Mouse (Mus musculus) brain, embryonic 18.5 days (tissue): ENCODE data around the gene Kel.

Source experiments
- DNase-seq: peaks from one replicate; pipeline ENCODE4 v3.0.0-alpha.2; 2012; ENCODE audit warnings: low read depth, low spot score

Gene Kel

DNA sequence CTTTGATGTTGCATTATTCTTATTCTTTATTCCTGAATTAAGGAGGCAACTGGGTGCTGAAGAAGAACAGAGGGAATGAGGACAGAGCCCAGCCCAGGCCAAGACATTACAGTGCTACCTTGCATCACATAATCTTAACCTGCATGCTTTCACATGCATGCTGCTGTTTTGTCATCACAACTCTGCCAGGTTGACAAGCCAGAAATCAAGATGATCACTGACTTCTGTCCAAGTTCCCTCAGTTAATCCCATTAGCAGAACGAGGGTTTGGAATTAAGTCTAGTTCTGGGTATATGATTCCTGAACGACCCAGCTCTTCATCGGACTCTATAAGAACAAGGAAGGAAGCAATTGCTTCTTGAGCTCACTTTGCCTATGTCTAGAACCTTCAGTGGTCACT lies 57.9 kb downstream of the Kel start:
- DNase-seq: no peak

GRCm38 (mm10) chr6:41643227-41643626 lies 60.9 kb downstream of the Kel start:
- DNase-seq: no peak

- DNase-seq: no peak
Measured at GRCm38 (mm10) chr6:41642765-41643164, 61.4 kb downstream of the Kel start.

GRCm38 (mm10) chr6:41641173-41641866 lies 62.8 kb downstream of the Kel start:
- DNase-seq: no peak

- DNase-seq: no peak
Measured at GRCm38 (mm10) chr6:41640449-41640848, 63.7 kb downstream of the Kel start.

DNA sequence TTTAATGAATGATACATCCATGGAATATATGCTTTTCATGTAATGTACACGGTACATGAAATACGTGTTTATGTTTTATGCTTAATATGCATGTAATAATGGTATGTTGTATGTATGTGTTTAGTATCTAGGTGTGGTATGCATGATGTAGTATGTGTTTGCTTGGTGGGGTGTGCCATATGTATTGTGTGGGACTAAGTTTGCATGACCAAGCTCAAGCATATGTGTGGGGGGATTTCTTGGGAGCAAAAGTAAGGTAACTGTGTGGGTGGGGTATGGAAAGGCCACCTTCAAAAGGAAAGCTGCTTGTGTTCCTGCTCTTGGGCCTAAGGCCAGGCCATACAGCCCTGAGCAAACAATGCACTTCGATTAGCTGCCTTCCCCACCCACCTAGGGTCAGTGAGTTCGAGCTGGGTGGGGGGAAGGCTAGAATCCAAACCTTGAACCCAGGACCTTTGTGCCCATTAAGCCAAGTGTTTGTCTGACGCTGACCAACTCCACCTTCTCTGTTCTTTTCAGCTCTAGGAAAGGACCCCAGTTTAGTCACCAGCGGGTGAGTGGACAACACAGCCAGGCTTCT lies 66.1 kb downstream of the Kel start:
- DNase-seq: no peak

- DNase-seq: no peak
Measured at GRCm38 (mm10) chr6:41637393-41637792, 66.7 kb downstream of the Kel start.
